Mouse (Mus musculus) adrenal gland, adult (tissue): ENCODE results near the gene Spata21.

ENCODE experiments used
- DNase-seq, 2 experiments: peaks; one replicate each; pipeline ENCODE4 v3.0.0; 2022 to 2023; ENCODE audit warnings: low spot score in 1 of 2; ENCODE audit not compliant: inconsistent age in 2 of 2

Spata21 gene

GRCm38 (mm10) chr4:141073661-141074060 lies 14.5 kb upstream of the Spata21 start:
- peak; percentile 52 to 81 for DNase-seq

DNA sequence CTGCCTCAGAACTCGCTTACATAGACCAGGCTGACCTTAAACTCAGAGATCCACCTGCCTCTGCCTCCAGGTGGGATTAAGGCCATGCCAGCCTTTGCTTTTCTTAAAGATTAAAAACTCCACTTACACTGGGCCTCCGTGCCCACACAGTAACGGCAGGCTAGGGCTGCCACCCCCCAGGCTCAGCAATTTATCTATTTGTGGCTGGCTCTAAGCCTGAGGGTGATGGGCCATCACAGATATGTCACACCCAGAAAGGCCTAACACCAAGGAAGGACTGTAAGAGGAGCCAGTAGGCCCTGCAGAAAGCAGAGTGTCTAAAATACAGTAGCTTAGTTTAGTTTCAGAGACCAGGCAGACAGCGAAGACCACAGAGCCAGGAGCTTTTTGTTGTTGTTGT lies 14.0 kb upstream of the Spata21 start:
- no peak for DNase-seq

GRCm38 (mm10) chr4:141076761-141077506 lies 11.2 kb upstream of the Spata21 start:
- peak in 1 of 2 experiments; percentile 34 for DNase-seq

DNA sequence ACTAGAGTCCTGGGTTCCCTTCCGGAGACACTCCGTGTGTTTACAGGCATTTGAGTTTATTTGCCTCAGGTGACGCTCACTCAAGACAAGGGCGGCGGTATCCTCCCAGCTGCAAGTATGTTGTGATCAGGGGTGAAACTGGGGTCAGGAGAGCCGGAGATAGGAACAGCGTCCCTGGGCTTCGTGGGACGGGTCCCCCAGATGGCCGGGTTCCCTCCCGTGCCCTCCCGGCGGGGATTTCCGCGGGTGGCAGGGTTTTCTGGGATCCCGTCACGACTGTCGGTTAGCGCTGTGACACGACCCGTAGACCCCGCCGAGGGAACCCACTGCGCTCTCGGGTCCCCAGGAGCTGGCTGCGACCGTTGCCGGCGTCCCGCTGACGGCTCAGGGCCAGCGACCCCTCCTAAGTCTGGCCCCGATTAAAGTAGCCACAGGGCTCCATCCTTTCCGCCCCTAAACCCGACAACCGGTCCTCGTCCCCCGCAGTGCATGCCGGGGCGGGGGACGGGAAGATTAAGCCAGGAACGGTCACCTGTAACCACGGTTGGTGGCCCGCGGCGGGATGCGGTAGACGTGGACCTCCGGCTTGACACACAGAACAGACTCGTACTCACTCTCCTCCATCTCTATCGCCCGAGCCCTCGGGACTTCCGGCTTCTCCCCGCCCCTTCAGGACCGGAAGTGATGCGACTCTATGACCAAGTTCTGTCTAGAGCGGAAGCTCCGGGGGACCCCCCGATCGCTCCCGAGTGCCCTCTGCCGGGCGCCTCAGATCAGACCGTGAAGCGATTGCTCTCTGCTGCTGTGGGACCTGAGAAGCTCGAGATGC lies 10.2 kb upstream of the Spata21 start, which contains the start of gene Necap2:
Gene Necap2 (minus strand): TSS at position 677 of the 829 bp plus-strand sequence.
- peak; percentile 95 to 98 for DNase-seq

DNA sequence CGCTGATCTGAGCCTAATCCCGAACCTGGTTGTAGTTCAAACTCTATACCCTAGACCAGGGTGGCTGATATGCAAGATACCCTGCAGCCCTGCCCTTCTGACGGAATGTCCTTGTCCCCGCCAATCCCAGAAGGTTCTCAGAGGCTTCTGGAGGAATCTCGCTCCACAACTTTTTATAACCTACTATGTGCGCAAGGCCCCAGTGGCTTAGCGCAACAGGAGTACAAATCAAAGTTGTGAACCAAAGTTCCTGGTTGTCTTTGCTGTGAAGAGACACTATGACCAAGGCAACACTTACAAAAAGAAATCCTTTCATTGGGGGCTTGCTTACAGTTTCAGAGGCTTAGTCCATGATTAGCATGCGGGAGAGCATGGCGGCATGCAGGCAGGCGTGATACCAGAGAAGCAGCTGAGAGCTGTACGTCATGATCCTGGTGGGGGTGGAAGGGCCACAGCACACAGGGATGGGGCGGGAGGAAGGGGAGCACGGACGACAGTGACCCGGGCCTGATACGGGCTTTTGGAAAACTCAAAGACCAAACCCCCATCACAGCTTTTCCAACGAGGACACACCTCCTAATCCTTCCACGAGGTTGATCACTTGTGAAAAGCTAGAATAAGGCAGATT lies 9.5 kb upstream of the Spata21 start:
- DNase-seq = no peak

GRCm38 (mm10) chr4:141086862-141087261 lies 1.3 kb upstream of the Spata21 start:
- no peak for DNase-seq

DNA sequence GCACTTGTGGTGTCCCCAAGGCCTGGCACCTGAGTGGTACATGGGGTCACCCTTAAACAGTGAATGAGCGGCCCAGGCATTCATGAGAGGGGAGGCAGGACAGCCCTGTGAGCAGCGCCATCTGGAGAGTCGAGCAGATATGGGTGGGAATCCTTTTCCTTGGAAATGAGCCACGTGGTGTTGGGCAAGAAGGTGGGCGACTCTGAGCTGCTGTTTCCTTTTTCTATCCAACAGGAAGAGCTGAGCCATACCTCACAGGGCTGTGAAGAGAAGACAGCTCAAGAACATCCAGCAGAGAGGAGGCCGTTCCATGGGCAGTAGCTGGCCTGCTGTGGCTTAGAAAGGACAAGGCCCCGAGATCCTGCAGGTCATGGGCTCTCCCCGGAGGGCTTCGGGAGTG lies 581 bp downstream of the Spata21 start:
- DNase-seq = no peak

DNA sequence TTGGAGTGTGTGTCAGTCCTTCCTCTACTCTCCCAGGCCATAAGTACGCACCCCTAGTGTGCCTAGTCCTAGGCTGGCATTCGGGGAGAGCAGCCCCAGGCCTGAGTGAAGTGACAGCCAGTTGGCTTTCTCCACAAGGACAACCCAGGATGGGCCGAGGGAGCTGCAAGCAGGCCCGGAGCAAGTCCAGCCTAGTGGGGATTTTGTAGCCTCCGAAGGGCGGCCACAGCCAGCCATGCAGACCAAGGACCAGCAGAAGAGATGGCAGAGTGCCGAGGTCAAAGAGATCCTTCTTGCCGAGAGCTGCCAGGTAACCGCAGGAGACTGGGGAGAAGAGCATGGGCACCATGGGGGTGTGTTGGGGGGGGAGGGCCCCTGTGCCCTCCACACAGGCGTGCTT lies 6.9 kb downstream of the Spata21 start:
- peak in 1 of 2 experiments; percentile 72 for DNase-seq

GRCm38 (mm10) chr4:141096710-141097109 lies 8.6 kb downstream of the Spata21 start:
- no peak for DNase-seq

- DNase-seq = no peak
These were observed 10.8 kb downstream of the Spata21 start for GRCm38 (mm10) chr4:141098935-141099334.

- no peak for DNase-seq
These were observed 11.8 kb downstream of the Spata21 start for GRCm38 (mm10) chr4:141099956-141100355.

GRCm38 (mm10) chr4:141101291-141101690 lies 13.2 kb downstream of the Spata21 start:
- DNase-seq = no peak

GRCm38 (mm10) chr4:141101855-141102254 lies 13.7 kb downstream of the Spata21 start:
- DNase-seq = no peak

GRCm38 (mm10) chr4:141106526-141107183 lies 18.5 kb downstream of the Spata21 start:
- DNase-seq = no peak

DNA sequence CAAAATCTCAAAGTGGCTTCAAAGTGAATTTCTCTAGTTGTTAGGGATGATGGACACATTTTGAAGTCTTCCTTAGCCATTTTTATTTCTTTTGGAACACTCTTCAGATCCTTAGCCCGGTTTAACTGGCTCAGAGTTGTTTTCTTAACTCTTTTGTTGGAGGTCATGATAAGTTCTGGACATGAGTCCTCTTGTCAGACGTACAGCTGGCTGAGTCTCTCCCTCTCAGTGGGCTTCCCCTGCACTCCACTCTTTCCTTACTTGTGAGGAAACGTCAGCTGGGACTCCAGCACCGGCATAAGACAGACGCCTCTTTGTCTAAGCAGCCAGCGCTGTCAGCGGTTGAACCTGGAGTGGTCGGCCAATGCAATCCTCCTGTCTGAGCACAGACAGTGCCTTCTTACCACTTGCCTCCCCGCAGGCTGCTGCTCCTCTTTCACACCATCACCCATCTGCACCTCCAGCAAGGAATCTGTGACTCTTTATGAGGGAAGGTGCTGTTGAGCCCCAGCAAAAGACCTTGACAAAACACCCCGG lies 20.1 kb downstream of the Spata21 start:
- no peak for DNase-seq

DNA sequence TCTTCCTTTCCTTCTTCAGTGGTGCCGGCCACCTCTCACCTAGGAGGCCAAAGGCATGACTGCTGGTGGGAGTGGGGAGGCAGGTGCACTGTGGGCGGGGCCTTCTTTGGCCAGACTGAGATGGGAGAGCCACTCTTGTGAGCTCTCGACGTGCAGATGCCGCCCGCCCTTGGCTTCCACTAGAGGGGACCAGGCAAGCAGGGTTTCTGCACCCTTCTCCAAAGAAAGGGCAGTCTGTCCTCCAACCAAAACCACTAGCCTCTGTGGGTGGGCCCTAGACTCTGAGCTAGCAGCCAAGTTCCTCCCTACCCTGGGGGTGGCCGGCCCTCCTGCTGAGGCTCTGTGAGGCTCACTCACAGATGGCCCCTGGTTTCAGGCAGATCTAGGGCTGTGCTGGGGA lies 25.7 kb downstream of the Spata21 start:
- DNase-seq = no peak

- DNase-seq = peak; percentile 38 to 66
These were observed 26.4 kb downstream of the Spata21 start for GRCm38 (mm10) chr4:141114521-141114981.

DNA sequence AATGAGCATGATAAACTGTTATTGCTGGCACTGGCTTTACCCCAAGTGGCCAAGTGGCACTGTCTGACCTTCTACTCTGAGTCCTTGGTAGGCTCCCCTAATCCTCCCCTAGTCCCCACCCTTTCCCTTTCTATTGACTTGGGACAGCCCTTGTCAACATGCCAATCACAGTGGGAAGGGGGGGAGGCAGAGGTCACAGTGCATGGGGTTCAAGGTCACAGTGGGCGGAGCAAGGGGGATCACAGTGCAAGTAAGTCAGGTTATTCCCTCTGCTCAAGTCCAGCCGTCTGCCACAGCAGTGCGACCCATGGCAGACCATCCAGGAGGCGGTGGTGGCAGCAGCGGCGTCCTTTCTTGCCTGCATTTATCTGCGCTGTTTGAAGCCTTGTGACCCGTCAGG lies 27.3 kb downstream of the Spata21 start:
- peak in 1 of 2 experiments; percentile 68 for DNase-seq

GRCm38 (mm10) chr4:141118691-141119090 lies 30.6 kb downstream of the Spata21 start:
- no peak for DNase-seq

DNA sequence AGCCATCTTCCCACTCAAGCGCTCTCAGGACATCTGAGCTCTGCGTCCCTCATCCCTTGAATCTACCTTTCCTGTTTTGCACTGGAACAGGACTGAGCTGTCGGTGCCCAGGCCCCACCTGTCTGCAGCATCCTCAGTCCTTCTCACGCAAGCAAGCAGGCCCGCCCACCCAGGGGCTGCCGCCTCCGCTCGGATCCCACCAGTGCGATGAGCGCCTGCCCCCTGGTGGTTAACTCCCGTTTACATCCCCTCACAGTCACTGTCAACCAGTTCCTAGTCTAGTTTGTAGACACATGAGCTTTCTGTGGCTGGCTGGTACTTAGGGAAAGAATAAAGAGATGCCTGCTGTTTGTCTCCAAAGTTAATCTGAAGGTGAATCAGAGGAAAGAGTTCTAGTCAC lies 32.6 kb downstream of the Spata21 start:
- peak in 1 of 2 experiments; percentile 61 for DNase-seq

GRCm38 (mm10) chr4:141122663-141123062 lies 34.5 kb downstream of the Spata21 start:
- DNase-seq = no peak
